Mouse (Mus musculus) ES-Bruce4 (cell line): ENCODE data around the gene Cfap54. TPM values are rescaled to one million over a fixed set of nuclear protein-coding genes. Genes with fewer than 3 reads are reported as not detected.

Experiments
- H3K27ac ChIP-seq: 2 replicates; pipeline ENCODE4 v1.5.1; 2012; ENCODE audit warnings: low read length, inconsistent platforms; ENCODE audit not compliant: insufficient read depth
- H3K27me3 ChIP-seq: 2 replicates; pipeline ENCODE4 v1.6.1; 2012; ENCODE audit warnings: mild to moderate bottlenecking, low read length, inconsistent platforms; ENCODE audit not compliant: control insufficient read depth, poor library complexity, insufficient read depth, severe bottlenecking
- H3K36me3 ChIP-seq: 2 replicates; pipeline ENCODE4 v1.6.1; 2012; ENCODE audit warnings: inconsistent platforms, mild to moderate bottlenecking, low read length, moderate library complexity; ENCODE audit not compliant: control insufficient read depth, poor library complexity, insufficient read depth, severe bottlenecking
- H3K4me1 ChIP-seq: one replicate; pipeline ENCODE4 v1.8.1; 2011; ENCODE audit warnings: low read length; ENCODE audit not compliant: control insufficient read depth, insufficient read depth
- H3K4me3 ChIP-seq: 2 replicates; pipeline ENCODE4 v1.5.1; 2011; ENCODE audit warnings: low read depth, mild to moderate bottlenecking, low read length
- H3K9ac ChIP-seq: 2 replicates; pipeline ENCODE4 v1.6.1; 2012; ENCODE audit warnings: low read depth, mild to moderate bottlenecking, inconsistent platforms; ENCODE audit not compliant: poor library complexity, severe bottlenecking
- H3K9me3 ChIP-seq: replicated peaks from 2 replicates; pipeline ENCODE4 v1.6.1; 2012; ENCODE audit warnings: mild to moderate bottlenecking, low read length, inconsistent platforms; ENCODE audit not compliant: control insufficient read depth, poor library complexity, insufficient read depth, severe bottlenecking
- CTCF ChIP-seq: IDR thresholded peaks from one replicate; pipeline ENCODE4 v1.8.1; 2011; ENCODE audit warnings: low read depth, low read length
- EP300 ChIP-seq: IDR thresholded peaks from 2 replicates; pipeline ENCODE4 v1.6.1; 2011; ENCODE audit warnings: low read depth, low read length; ENCODE audit not compliant: insufficient read depth
- POLR2A ChIP-seq: IDR thresholded peaks from one replicate; pipeline ENCODE4 v1.8.1; 2011; ENCODE audit warnings: low read length; ENCODE audit not compliant: insufficient read depth
- polyA plus RNA-seq: library from polyadenylated mRNA; stranded (reverse); fragments of >200 nt; gene quantifications from 2 replicates; pipeline ENCODE4 v1.2.4, GENCODE M21; 2011; ENCODE audit warnings: low read depth; ENCODE audit not compliant: missing spikeins, insufficient read depth, insufficient read length

The Cfap54 gene
- polyA plus RNA-seq, 1 experiment: not detected

DNA sequence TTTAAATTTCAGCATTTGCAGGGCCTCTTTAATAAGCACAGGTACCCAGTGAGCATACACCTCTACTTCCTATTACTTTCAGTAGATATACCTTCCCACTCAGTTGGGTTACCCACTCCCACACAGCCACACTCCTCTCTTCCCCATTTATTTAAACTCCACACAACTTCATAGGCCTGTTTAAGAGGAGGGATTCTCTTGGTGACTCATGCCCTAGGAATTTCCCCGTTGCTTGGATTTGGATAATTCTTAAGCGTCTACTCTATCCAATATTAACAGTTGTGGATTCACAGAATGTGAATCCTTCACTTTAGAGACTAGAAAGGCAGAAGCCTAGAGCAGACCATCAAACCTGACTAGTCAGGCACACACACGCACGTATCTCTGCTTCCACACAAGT, 259.9 kb downstream of the Cfap54 start:
- Histone ChIP-seq H3K36me3 (no peaks in the 10 kb centered on the region), H3K27me3 (no peaks in the 10 kb centered on the region)

DNA sequence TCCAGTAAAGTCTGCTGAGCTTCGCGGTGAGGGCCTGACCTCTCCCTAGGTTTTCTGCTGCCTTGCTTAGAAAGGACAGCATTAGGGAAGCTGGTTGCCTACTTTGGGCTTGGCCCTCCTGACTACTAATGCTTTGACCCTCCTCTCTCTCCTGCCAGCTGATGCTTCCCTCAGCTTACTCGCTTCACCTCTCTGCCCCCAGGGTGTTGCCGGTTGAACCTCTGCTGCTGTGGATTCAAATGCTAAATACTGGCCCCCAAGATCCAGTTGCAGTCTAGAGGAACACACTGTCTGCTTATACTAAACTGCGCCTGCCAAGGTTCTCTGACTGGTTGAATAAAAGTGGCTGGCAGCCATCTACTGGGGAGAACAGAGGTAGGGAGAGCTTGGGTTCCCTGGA, 263.2 kb downstream of the Cfap54 start:
- Histone ChIP-seq H3K36me3 (no peaks in the 10 kb centered on the region), H3K9ac (no peak overlapping the region), H3K9me3 (no peaks in the 10 kb centered on the region), H3K27ac (no peak overlapping the region), H3K27me3 (no peaks in the 10 kb centered on the region), H3K4me3 (no peak overlapping the region), H3K4me1 (peaks cover 2% of the 10 kb centered on the region)
- TF ChIP-seq EP300 (peak; percentile 92), CTCF (no peak)

More for the DNA sequence above, 259.9 kb downstream of the Cfap54 start:
- Histone ChIP-seq H3K4me1 (peaks cover 2% of the 10 kb centered on the region), H3K4me3 (no peak overlapping the region), H3K9me3 (no peaks in the 10 kb centered on the region), H3K9ac (no peak overlapping the region), H3K27ac (no peak overlapping the region)
- TF ChIP-seq POLR2A (no peak), CTCF (no peak), EP300 (no peak)

DNA sequence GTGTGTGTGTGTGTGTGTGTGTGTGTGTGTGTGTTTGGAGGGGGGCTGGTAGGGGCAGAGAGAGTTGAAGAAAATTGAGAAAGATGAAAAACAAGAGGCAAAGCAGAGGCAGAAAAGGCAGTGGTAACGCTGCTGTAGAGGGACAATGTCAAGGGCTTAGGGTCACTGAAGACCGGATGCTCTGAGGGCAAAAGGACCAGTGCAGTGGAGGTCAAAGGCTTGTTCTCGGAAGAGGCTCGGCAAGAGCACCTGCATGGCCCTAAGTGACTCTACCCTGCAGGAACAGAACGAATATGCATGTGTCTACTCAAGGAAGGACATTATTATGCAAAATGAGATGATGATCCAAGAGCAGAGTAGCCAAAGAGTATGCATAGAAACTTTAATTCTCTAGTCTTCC, 264.5 kb downstream of the Cfap54 start:
- TF ChIP-seq CTCF: no peak
- TF ChIP-seq POLR2A: no peak
- peak; percentile 95 for TF ChIP-seq EP300
- H3K4me1 ChIP-seq: peaks cover 2% of the 10 kb centered on the region
- H3K27me3 ChIP-seq: no peaks in the 10 kb centered on the region

DNA sequence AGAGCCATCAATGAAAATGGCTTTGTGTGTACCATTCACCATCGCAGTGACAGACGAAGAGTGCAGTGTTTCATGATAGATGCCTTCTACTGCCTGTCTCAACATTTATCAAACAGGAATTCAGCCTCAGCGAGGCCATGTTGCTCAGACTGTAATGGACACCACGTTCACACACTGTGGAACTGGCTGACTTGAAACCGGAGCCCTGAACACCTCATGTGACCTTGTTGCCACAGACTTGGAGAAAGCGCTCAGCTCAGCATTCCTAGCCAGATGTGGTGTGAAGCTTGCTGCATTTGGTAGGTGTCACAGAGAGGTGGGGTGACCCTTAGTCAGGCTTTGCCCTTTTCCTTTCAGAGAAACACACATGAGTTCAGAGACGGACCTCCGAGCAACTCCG, 270.5 kb downstream of the Cfap54 start:
- Histone ChIP-seq H3K27ac (no peak overlapping the region), H3K9ac (no peak overlapping the region), H3K4me3 (no peak overlapping the region), H3K27me3 (no peaks in the 10 kb centered on the region), H3K36me3 (no peaks in the 10 kb centered on the region), H3K9me3 (0 out of 2 replicates have a peak, but pooled peaks cover 3% of the 10 kb centered on the region), H3K4me1 (no peaks in the 10 kb centered on the region)
- TF ChIP-seq EP300 (no peak), POLR2A (no peak), CTCF (no peak)

More for the DNA sequence above, 264.5 kb downstream of the Cfap54 start:
- H3K9ac ChIP-seq: no peak overlapping the region
- no peaks in the 10 kb centered on the region for H3K36me3 ChIP-seq
- H3K27ac ChIP-seq: no peak overlapping the region
- H3K9me3 ChIP-seq: no peaks in the 10 kb centered on the region
- no peak overlapping the region for H3K4me3 ChIP-seq

- no peaks in the 10 kb centered on the region for H3K9me3 ChIP-seq
- no peak overlapping the region for H3K9ac ChIP-seq
- TF ChIP-seq CTCF (no peak), POLR2A (no peak)
- H3K27ac ChIP-seq: no peak overlapping the region
- no peaks in the 10 kb centered on the region for H3K36me3 ChIP-seq
- no peaks in the 10 kb centered on the region for H3K27me3 ChIP-seq
- H3K4me3 ChIP-seq: no peak overlapping the region
- H3K4me1 ChIP-seq: no peaks in the 10 kb centered on the region
Observed at GRCm38 (mm10) chr10:92791908-92792307, 289.5 kb downstream of the Cfap54 start.

- H3K27ac ChIP-seq: no peak overlapping the region
- H3K27me3 ChIP-seq: no peaks in the 10 kb centered on the region
Observed at GRCm38 (mm10) chr10:92791531-92791900, 289.9 kb downstream of the Cfap54 start.

More at GRCm38 (mm10) chr10:92791531-92791900, 289.9 kb downstream of the Cfap54 start:
- Histone ChIP-seq H3K9ac (no peak overlapping the region), H3K9me3 (no peaks in the 10 kb centered on the region), H3K4me3 (no peak overlapping the region), H3K36me3 (no peaks in the 10 kb centered on the region), H3K4me1 (no peaks in the 10 kb centered on the region)
- TF ChIP-seq POLR2A (no peak), EP300 (no peak), CTCF (no peak)
